Mouse (Mus musculus): ENCODE measurements around the gene L3mbtl4. TPM values are rescaled to one million over a fixed set of nuclear protein-coding genes. Genes with fewer than 3 reads are reported as not detected.

L3mbtl4 gene
- total RNA-seq (2021): under 1 TPM; 0.43 to 0.50 TPM

DNA sequence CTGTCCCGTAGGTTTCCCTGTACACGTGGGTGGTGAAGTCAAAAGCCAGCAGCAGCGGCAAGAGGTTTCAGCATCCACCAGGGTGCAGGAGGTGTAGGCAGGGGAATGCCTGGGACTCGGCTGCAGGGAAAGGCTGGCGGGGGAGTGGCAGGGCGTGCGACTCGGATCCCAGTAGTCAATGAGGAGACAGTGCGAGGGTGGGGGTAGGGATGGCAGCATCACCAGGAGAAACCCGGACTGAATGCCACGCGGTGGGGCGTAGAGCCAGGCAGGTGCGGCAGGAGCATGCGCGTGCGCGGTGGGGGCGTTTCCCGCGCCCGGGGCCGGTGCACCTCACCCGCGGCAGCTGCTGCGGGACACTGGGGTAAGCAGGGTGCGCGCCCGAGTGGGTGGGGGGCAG, at the start of gene L3mbtl4:
TSS of gene L3mbtl4 (plus strand) at position 271 of the 400 bp plus-strand sequence.
- peak in 1 of 2 experiments; percentile 2 for DNase-seq

DNA sequence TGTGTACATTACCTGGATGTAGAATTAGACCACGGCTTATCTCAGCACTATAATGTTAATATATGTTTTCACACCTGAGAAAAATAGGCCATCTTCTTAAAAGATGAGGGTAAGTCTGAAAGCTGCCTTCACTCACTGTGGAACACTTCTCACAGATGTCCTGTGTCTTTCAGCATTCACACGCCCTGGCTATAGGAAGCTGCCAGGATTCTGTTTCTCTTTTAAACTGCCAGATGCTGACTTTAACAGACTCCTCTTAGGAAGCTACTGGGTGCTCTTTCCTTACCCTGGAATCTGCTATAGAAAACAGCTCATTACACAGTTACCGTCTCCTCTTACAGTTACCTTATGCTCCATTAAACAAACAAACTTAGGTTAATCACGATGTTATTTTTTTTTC, 43.1 kb upstream of the L3mbtl4 start:
- no peak for DNase-seq

DNA sequence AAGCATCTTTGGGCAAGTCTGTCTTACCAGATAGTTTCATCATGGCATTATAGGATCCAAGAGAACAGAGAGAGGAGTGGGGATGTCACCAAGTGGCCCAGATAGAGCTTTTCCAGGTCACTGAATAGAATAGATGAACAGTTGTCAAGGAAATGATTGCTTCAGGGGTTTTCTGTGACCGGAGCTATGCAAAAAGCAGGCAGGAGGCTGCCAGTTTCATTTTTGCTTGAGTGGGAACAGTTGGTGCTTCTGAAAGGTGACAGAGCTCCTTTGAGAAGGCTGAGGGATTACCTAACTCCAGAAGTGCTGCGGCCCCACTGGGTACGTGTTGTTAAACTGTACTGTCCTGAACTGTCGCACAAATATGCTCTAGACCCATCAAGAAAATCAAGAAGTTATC, 38.2 kb upstream of the L3mbtl4 start:
- no peak for DNase-seq

DNA sequence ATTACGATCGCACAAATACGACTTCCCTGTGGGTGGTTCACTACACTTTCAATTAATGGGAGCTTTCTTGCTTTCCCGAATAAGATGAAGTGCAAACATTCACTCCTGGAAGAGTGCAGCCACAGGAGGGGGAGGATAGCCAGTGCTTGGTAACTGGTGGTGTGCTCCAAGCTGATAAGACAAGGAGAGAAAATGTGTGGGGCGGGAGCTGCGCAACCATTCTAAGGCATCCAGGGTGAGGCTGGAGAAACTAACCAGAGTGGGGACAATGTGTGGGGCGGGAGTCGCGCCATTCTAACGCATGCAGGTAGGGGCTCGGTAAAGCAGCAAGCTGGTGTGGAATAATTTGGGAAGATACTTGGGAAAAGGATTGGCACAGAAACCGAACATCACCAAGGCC, 36.6 kb upstream of the L3mbtl4 start:
- no peak for DNase-seq

DNA sequence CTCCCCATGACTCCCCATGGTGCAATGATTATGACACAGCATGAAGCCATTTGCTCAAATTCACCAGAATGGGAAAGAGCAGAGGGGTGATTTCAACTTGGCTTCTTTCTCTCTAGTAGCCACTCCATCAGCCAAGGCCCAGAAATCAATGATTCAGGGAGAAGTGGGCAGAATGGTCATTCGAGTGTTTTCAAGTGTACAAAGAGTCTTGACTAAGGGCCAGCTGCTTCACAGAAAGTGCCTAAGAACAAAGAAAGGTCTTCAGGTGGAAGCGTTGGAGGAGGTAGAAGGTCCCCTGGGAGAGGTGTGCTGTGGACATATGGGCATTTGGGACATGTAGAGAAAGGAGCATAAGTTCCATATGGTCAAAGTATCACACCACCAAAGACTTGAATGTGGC, 33.4 kb upstream of the L3mbtl4 start:
- DNase-seq: no peak

DNA sequence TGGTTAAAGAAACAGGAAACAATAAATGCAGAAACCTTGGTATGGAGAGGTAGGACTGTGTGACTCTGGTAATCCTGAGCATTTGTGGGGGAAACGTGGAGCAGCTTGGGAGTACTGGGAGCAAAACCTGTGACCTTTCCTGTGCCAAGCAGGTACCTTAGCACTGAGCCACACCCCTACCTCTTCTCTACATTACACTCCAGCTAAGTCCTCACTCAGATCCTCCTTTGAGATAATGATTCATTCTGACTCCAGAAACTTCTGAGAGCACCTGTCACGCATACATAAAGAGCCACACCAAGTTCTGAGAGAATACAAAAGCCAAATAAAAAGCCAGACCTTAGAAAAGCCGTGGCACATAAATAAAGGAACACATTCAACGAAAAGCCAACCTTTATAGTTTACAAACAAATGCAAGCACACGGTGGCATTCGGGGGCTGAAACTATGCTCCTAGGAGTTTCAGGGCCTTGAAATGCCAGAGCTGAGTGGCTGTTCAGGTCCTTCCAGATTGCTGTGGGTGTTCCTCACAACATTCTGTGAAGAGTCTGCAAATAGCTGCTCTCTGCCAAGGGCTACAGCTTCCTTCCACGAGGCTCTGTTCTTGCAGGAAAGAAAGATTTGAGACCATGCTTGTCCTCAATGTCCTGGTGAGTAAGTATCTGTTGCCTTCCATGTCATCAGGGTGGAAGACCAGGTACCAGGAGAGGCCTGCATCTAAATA, 8.6 kb upstream of the L3mbtl4 start:
- peak in 1 of 2 experiments; percentile 6 for DNase-seq

DNA sequence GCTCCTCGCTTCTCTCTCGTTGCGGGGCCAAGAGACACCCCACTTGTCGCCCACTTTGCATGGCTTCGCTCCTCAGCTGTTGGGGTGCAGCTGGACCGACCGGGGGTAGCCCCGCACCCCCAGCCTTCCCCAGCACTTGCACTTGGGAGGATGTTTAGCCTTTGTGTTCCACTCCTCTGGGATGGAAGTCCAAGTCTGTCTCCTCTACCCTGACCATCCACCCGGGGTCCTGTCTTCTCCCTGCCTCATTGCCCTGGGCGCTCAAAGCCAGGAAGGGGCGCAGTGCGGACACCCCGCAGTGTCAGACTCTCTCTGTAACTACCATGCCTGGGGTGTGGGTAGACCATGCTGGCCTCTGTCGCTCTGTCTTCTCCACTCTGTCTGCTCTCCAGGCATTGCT, 357 bp downstream of the L3mbtl4 start:
- DNase-seq: no peak

DNA sequence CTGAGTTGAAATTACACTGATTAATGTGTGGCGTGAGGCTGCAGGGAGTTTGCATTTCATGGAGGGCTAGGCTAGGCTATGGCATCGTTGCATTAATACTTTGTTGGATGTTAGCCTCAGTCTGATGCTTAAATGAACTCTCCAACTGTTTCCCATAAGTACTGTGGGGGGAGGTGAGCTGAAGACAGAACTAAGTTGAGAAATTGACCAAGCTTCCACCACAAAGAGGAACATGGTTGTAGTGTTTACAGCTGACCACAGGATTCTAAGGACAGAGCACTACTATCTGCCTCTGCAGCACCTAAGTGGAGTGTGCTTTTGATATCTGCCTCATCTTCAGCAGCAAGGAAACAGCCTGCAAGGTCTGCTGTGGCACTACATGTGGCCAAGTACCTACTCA, 1.5 kb downstream of the L3mbtl4 start:
- no peak for DNase-seq

DNA sequence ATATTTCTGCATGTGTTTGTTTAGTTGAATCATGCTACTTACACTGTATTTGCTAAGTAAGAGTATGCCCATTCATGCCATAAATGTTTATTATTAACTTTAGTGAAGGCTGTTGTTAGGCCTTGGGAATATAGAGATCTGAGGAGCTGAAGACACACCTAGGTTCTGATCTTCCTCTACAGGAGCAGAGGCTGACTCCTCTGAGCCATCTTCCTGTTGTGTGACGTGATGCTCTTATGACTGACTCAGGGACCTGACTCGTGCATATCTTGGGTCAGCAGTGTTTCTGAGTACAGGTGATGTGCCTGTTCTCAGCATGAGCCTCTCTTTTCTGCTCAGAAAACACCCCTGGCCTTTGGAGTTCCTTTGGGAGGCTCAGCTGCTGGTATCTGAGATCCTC, 7.3 kb downstream of the L3mbtl4 start:
- DNase-seq: no peak

DNA sequence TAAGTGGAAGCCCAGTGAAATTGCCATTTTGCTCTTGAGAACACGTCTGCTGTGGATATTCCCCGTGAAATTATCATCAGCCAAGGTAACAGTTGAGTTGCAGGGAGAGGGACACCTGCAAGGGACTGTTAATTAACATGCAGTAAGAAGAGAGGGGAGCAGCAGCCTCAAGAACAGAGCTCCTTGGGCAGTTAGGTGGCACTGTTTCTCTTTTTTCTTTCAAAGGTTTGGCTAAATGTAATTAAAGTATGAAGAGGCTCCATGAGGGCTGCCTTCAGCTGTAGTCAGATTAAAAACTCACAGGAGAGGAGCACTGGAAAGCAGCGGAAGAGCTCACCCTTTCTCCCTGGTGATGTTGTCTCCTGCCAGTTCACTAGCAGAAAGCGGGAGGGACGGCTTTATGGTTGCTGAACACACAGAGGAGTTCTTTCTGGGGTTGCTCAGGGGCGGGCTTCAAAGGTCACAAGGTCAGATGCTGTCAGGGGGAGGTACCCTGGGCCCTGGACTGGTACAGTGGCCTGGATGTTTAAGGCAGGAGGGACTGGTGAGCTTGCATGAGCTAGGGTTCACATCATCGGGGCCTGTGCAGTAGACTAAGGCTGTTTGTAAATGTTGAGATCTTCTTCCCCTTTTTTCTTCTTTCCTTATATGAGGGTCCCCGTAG, 11.7 kb downstream of the L3mbtl4 start:
- DNase-seq: no peak

DNA sequence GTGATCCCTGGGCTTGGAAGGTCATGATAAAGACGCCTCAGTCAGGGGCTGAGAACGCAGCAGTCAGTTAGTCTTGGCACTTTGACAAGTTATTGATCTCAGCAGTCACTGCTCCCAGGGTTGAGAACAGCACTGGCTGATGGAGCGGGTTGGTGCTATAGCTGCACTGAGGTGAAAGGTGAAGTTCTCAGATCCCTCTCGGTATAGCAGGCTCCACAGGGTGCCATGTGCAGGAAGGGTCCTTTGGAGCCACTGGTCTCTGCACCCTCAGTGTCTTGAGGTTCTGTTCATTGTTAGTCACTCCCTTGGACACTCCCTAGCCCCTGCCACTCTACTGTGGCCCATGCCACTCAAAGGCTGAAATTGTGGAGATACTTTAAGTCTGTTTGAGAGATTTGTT, 14.5 kb downstream of the L3mbtl4 start:
- no peak for DNase-seq

DNA sequence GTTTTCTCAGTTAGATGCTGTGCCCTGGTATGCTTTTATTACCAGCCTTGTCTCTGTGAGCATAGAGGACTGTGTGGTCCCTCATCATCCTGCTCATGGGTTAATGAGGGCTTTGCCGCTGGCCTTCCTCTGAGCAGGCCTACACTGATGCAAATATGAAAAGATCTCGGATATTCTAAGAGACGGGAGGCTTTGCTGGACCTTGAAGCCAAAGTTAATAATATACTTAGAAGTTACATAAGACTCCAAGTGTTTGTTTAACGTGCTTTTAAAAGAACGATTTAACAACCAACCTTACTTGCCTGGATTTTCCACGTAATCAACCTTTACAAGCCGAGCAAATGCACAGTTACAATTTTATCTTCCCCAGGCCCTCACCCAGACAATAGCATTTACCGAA, 15.1 kb downstream of the L3mbtl4 start:
- no peak for DNase-seq

DNA sequence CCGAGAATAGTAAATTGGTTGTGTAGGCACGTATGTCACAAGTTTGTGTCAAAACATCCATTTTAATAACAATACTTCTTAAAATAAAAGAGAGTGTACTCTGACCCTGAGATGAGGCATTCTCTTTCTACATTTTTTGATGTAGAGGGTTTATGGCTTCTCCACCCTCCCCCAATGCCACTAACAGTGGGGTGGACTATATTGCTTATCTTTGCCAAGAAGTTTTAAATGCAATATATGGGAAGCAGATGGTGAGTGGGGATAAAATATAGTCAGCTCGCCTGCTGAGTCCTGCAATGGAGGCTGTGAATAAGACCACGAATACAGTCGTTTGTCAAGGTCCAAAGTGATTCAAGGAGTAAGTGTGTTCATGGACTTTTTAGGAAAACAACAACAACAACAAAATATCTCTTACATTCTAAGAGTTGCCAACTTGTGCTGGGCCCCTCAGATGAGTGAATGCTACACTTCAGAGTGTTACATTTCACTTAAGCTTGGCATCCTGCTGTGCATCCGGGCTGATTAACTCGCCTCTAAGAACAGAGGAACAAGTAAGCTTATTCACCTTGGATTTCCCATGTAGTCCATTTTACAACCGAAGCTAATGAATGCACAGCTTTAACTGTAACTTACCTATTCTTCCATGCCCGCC, 18.2 kb downstream of the L3mbtl4 start:
- DNase-seq: no peak

DNA sequence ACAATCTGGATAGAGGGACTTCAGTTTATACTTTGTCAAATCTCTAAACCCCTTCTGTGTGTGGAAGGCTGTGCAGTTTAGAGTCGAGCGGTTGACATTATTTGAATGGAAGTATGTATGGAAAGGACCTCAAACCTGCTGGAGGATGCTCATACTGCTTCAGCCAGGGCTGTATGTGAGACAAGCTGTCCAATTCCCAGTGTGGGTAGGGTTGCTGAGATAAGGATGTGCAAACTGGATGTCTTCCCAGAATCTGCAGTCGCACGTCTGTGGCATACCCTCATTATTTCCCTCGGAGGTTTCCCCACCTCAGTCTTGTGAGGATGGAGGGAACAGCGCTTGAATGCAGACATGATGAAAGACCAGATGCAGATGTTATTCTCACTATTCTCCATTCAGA, 34.8 kb downstream of the L3mbtl4 start:
- DNase-seq: no peak

DNA sequence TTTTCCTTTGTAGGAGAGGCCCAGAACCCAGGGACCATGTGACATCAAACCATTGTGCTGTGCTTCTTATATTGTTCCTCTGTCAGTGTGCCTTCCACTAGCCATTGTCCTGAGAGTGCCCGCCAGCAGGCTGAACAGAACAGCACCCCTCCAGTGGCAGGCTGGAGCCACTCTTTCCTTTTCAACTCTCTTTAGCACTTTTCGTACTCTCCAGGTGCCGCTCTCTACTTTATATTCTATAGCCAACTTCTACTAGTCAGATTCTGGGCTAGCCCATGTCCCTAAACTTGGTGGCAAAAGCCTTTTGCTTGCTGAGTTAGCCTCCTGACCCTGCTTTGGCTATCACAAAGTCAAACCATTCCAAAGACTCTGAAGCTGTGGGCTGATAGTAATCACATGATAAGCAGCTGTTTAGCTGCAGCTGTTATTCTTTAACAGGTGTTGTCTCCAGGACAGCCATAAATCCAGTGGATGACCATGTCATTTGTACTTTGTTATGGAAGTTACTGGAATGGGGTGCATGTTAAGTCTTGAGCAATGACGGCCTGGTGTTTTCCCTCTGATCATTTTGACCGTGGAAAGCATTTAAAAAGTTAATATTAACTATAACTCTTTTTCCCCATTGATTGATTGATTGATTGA, 38.8 kb downstream of the L3mbtl4 start:
- DNase-seq: no peak

DNA sequence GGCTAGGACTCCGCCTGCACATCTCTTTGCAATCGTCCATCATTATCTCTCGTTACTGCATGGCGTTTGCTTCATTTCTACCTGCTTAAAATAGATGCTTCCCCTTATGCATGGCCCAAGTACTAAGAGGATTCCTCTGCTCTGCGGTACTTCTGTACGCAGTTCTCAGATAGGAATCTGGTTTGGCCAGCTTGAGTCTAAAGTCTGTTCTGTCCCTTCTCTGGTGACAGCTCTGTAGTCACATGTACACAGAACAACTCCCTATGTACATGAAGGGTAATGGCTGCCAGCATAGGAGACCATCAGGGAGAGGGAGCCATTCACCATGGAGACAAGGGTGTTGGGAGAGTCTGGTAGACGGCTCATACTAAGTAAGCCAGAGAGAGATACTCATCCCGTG, 47.3 kb downstream of the L3mbtl4 start:
- no peak for DNase-seq

DNA sequence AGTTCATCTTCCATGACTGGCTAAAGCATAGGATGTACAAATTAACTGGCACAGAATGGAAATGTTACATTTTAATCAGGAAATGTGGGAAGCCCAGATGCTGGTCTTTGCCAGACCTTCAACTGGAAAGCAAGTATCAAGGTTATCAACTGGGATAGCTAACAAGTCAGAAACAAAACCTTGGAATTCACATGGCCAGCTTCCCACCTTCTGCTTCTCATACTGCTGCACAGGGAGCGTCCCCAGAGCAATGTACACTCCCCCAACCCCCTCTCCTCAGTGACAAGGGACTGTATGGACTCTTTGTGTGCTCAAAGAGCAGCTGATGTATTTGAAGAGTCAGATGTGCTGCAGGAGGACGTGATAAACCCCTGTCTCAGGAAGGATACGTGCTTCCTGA, 49.0 kb downstream of the L3mbtl4 start:
- no peak for DNase-seq

DNA sequence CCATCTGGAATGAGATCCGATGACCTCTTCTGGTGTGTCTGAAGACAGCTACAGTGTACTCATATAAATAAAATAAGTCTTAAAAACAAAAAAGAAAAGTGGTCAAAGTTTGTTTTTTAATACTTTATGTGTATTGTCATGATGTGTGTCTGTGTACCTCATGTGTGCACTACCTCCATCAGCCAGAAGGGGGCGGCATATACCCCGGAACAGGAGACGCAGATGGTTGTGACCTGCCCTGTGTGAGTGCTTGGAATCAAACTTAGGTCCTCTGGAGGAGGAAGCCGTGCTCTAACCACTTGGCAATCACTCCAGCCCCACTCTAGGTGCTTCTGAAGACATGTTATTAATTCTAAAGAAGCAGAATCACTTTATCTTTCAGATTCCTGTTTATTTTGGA, 58.6 kb downstream of the L3mbtl4 start:
- no peak for DNase-seq

DNA sequence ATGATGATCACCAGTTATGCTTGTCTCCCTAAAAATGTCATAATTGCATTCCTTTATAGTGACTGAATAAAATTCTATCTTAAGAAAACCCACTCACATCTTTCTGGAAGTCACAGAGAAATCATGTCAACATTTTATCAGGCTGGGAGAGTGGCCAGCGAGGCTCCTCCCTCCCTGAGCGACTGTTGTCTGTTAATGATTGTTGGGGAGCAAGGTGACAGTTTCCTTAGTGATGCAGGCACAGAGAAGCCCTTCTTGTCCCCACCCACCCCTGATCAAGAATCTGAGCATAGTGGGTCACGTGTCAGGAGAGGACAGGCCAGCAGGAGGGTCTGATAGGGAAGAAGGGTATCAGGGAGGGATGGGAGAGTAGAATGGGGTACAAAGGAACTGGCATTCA, 59.8 kb downstream of the L3mbtl4 start:
- no peak for DNase-seq

DNA sequence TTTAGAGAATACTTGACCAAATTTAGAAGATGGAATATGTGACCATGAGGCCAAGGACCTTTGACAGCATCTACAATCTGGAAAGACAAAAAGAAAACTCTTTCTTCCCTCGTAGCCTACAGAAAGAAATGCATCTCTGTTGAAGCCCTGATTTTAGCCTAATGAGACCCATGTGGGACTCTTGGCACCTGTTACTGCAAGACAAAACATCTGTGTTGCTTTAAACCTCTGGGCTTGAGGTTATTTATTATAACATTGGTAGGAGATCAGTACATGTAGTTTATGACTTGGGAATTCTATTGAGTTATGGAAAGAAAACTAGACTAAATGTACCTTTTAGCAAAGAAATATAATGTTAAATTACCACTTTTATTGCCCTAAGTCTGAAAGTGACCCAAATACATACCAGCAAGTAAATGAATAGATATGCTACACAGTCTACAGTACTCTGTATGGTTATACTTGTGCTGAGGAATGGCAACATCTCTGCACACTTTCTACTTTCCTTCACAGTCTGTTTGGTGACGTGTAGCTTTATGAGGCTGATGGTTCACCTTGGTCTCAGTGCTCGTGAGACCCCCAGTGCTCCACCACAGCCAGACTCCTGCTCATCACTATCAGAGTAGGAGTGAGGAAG, 65.4 kb downstream of the L3mbtl4 start:
- no peak for DNase-seq

DNA sequence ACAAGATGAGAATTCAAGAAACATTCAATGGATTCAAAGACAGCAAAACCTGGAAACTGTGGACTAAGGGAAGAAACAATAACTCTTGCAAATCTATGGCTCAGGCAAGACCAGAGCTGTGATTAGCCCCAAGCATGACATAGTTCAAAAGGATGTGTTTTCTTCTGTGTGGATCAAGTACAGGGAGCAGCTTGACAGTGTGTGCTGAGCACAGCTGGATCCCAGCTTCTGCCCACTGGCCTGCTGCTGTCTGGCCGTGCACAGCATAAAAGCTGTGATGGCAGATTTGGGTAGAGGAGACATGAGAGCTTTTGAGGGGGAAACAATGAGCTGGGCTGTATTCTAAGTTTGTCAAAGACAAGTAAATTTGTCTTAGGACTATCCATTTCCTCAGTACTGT, 84.1 kb downstream of the L3mbtl4 start:
- no peak for DNase-seq

DNA sequence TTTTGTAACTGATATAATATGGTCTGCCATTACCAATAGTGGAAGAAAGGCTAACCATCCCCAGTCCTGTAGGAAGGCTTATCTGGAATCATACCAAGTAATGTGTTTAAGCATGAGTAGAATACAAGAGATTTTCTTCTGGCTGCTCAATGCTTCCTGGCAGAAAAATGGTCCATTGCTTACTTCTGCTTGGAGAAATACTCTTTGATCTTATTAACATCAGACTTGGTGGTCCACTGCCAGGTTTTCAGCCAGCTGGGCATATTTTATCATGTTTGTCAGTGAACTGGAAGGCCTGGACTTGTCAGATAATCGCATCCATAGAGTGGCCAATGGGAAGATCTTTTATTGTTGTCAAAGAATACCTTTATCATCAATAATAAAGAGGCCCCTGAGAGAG, 97.5 kb downstream of the L3mbtl4 start:
- no peak for DNase-seq

DNA sequence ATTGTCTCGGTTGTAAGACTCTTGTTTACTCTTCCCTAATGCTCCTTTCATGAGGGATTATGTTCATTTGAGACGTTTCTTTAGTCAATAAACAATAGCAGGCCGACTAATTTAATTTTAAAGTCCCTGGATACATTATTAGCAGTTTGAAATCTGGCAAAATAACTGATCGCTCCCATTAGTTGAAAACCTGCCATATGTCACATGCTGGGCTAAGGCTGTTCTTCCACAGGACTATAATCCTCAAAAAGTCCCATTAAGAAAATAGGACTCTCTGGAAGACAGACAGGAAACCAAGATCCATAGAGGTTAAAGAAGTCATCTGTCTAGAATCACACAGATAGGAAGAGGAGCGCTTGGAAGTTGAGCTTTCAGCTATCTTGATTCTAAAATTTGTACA, 114.9 kb downstream of the L3mbtl4 start:
- DNase-seq: no peak

Data from layer of hippocampus, postnatal 36 days (tissue).